Mouse (Mus musculus): ENCODE measurements around the gene Ghrh. TPM values are rescaled to one million over a fixed set of nuclear protein-coding genes. Genes with fewer than 3 reads are reported as not detected.

The Ghrh gene
- polyA plus RNA-seq, 1 experiment from 2014 or later, result not detected

DNA sequence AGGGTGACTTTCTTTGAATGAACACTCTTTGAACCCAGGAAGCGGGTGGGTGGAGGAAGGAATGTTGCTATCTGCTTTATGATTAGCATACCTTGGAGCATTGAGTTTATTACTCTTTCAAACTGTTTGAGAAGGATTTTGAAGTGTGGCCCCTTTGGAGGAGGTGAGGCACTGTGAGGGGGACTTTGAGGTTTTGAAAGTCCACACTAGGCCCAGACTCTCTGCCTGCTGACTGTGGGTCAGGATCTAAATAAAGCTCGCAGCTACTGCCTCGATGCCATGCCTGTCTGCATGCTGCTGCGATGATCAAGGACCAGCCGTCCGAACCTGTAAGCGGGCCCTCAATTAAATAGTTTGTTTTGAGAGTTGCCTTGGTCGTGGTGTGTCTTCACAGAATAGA is 27.7 kb upstream of the Ghrh start:
- 70% methylated on average over 8 of the region's 8 CpGs for WGBS (ENCODE audit: insufficient replicate concordance)
- no peak overlapping the region for H3K4me2 ChIP-seq
- H3K4me3 ChIP-seq (replicated peaks), result no peak overlapping the region
- no peak overlapping the region for H3K9ac ChIP-seq
- H3K36me3 ChIP-seq, result peaks cover 30% of the 10 kb centered on the region
- no peaks in the 10 kb centered on the region for H3K9me3 ChIP-seq (replicated peaks)
- H3K27ac ChIP-seq, result no peak overlapping the region
- ATAC-seq (ENCODE audit: low read depth) (no peak), DNase-seq (no peak)
- H3K27me3 ChIP-seq, result no peaks in the 10 kb centered on the region
- peaks cover 18% of the 10 kb centered on the region for H3K4me1 ChIP-seq (replicated peaks)

DNA sequence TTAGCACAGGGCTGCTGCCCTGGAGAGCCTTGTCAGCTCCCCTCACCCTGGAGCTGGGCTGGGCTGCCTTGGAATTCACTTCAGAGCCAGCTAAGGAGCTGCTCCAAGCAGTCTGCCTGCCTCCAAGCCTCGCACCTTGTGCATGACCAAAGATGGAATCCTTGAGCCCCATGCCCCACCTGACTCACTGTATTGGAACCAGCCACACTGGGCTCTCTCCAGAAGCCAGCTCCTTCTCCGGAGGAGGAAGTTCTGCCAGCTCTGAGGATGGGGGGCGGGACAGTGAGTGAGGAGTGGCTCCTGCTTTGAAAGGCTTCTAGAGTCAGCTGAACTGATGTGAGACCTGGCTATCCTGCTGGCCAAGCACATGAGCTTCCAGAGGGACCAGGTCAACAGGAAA is 26.4 kb upstream of the Ghrh start:
- no peak overlapping the region for H3K4me3 ChIP-seq (replicated peaks)
- H3K27ac ChIP-seq, result no peak overlapping the region
- H3K9me3 ChIP-seq (replicated peaks), result no peaks in the 10 kb centered on the region
- H3K9ac ChIP-seq, result no peak overlapping the region
- ATAC-seq (ENCODE audit: low read depth) (no peak), DNase-seq (no peak)
- H3K27me3 ChIP-seq, result no peaks in the 10 kb centered on the region
- 50% methylated on average over 3 of the region's 3 CpGs for WGBS (ENCODE audit: insufficient replicate concordance)
- peaks cover 18% of the 10 kb centered on the region for H3K36me3 ChIP-seq
- no peak overlapping the region for H3K4me2 ChIP-seq
- H3K4me1 ChIP-seq (replicated peaks), result peaks cover 23% of the 10 kb centered on the region

DNA sequence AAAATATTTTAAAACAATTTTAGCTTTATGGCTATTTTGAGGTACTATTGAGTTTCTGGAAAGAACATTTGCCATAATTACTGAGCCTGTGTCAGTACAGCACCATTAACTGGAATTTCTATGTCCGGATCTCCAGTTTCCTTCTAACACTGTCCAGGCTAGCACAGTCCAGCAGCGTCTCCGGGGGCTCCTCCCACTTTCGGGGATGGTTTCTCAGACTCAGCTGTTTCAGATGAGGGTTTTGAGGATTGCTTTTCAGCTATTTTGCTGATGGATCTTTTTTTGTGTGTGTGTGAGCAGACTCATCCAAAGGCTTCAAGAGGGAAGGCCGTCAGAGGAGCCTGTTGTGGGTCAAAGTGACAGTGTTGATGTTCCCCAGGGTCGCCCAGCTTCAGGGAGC is 24.4 kb upstream of the Ghrh start:
- Histone ChIP-seq H3K4me1 (replicated peaks) (peaks cover 31% of the 10 kb centered on the region), H3K27me3 (no peaks in the 10 kb centered on the region), H3K9me3 (replicated peaks) (no peaks in the 10 kb centered on the region), H3K36me3 (peaks cover 18% of the 10 kb centered on the region), H3K4me3 (replicated peaks) (no peak overlapping the region), H3K27ac (no peak overlapping the region), H3K9ac (no peak overlapping the region), H3K4me2 (no peak overlapping the region)
- 74% methylated on average over 6 of the region's 6 CpGs for WGBS (ENCODE audit: insufficient replicate concordance)
- no peak for DNase-seq
- no peak for ATAC-seq (ENCODE audit: low read depth)

DNA sequence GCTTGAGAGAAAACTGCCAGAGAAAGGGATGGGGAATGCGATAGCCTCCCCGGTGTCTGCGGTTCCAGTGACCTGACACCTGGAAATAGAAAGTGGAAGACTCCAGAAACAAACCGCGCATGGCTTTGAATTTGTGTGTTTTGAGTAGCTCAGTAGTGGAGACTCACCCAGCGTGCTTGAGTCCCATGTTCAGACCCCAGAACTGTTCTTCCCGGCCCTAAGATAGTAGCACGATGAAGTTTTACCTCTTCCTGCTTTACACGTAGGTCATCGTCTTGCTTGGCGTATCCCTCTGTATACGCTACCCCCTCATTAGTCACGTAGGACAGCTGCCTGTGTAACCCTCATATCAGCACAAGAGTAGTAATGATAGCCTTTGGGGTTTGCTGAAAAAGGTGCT is 20.7 kb upstream of the Ghrh start:
- peak overlapping the region; percentile 82 for H3K4me2 ChIP-seq
- no peaks in the 10 kb centered on the region for H3K27me3 ChIP-seq
- ATAC-seq (ENCODE audit: low read depth) (peak; percentile 58), DNase-seq (no peak)
- WGBS (ENCODE audit: insufficient replicate concordance), result 1% methylated on average over 13 of the region's 13 CpGs
- peaks cover 26% of the 10 kb centered on the region for H3K4me1 ChIP-seq (replicated peaks)
- H3K36me3 ChIP-seq, result peaks cover 8% of the 10 kb centered on the region
- peak overlapping the region; percentile 95 for H3K9ac ChIP-seq
- peak overlapping the region; percentile 97 for H3K27ac ChIP-seq
- H3K9me3 ChIP-seq (replicated peaks), result no peaks in the 10 kb centered on the region
- peak overlapping the region; percentile 91 for H3K4me3 ChIP-seq (replicated peaks)

DNA sequence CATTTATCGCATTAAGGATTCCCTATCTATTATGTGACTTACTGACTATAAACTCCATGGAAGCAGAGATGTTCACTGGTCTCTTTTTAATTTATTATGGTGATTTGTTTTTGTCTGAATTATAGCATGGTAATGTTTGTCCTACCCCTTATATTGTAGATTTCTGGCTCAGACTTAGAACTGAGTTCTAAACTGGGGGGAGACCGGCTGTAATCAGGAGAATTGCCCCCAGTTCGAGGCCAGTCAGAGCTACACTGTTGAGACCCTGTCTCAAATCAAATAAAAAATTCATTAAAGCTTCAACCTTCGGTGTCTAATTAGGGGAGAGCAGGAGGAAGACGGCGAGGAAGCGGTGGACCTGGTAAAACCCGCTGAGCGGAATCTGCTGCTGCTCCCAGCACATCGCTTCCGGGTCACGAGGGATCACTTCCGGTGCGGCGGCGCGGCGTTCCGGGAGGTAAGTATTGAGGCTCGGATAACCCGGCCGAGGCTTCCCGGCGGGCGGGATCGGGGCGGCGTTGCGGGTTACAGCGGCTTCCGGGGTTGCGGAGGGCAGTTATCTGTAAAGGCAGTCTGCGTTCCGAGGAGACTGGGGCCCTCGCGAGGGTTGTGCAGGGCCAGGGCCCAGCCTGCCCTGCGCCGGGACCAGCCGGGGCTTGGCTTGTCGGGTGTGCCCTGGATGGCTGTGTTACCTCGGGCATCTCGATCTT is 20.0 kb upstream of the Ghrh start, which contains the start of gene Manbal:
TSS of gene Manbal (plus strand) at position 411 of the 710 bp plus-strand sequence.
- ATAC-seq (ENCODE audit: low read depth), result peak; percentile 93
- Histone ChIP-seq H3K4me3 (replicated peaks) (peak within 1 kb of the TSS; percentile 91), H3K9ac (peak within 1 kb of the TSS; percentile 95), H3K27ac (peak within 1 kb of the TSS; percentile 97), H3K4me1 (replicated peaks) (peaks cover 26% of the 10 kb centered on the region), H3K27me3 (no peaks in the 10 kb centered on the region), H3K36me3 (peaks cover 3% of the 10 kb centered on the region; the same call in 1 of the 2 replicates), H3K9me3 (replicated peaks) (no peaks in the 10 kb centered on the region), H3K4me2 (peak within 1 kb of the TSS; percentile 82)
- 3% methylated on average over 42 of the region's 42 CpGs for WGBS (ENCODE audit: insufficient replicate concordance)
- DNase-seq, result peak; percentile 94

DNA sequence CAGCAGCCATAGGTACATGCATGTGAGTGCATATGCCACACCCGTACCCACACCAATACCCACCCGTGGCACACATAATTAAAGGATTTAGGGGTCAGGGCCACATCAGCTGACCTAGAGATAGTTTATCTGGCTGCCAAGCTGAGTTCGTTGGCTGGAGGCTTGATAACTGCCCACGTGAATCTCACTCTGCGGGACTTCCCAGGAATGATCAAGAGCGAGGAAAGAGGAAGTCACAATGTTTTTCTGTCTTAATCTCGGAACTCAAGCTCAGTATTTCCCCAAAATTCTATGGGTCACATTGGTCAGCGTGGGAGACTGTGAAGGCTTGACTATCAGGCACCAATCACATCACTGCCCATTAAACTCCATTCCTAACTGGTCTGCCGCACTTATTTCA is 19.5 kb upstream of the Ghrh start:
- Histone ChIP-seq H3K4me1 (replicated peaks) (peaks cover 23% of the 10 kb centered on the region), H3K9ac (peak overlapping the region; percentile 95), H3K27me3 (no peaks in the 10 kb centered on the region), H3K9me3 (replicated peaks) (no peaks in the 10 kb centered on the region), H3K27ac (peak overlapping the region; percentile 97), H3K36me3 (peaks cover 3% of the 10 kb centered on the region; the same call in 1 of the 2 replicates), H3K4me3 (replicated peaks) (peak overlapping the region; percentile 91), H3K4me2 (peak overlapping the region; percentile 82)
- ATAC-seq (ENCODE audit: low read depth) (no peak), DNase-seq (no peak)
- WGBS (ENCODE audit: insufficient replicate concordance), result 34% methylated on average over 9 of the region's 9 CpGs

DNA sequence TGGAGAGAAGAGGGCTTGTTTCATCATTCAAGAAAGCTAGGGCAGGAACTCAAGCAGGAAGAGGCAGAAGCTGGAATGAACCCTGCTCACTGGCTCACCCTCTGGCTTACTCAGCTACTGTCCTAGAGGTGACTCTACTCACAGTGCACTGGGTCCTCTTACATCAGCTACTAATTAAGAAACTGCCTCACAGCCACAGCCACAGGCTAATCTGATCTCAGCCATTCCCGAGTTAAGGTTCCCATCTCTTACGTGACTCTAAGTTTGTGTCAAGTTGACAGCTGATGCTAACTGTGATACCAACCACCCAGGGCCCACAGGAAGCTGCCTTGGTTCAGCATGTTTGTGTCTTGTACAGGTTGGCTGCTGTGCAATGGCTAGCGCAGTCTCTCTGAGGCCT is 15.7 kb upstream of the Ghrh start:
- ATAC-seq (ENCODE audit: low read depth) (no peak), DNase-seq (no peak)
- no peaks in the 10 kb centered on the region for H3K9me3 ChIP-seq (replicated peaks)
- no peak overlapping the region for H3K4me3 ChIP-seq (replicated peaks)
- no peak overlapping the region for H3K9ac ChIP-seq
- peaks cover 10% of the 10 kb centered on the region for H3K4me1 ChIP-seq (replicated peaks)
- no peak overlapping the region for H3K4me2 ChIP-seq
- no peaks in the 10 kb centered on the region for H3K36me3 ChIP-seq
- WGBS (ENCODE audit: insufficient replicate concordance), result 43% methylated on average over 3 of the region's 3 CpGs
- H3K27ac ChIP-seq, result no peak overlapping the region
- H3K27me3 ChIP-seq, result no peaks in the 10 kb centered on the region

DNA sequence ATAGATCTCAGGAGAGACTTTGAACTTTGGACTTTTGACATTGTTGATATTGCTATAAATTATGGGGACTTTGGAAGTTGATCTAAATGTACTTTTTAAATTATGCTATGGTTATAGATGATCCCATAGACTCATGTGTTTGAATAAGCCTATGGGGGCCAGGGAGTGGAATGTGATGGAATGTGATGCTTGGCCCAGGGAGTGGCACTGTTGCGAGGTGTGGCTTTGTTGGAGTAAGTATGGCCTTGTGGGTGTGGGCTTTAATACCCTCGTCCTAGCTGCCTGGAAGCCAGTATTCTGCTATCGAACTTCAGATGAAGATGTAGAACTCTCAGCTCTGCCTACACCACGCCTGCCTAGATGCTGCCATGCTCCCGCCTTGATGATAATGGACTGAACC is 12.7 kb upstream of the Ghrh start:
- H3K9me3 ChIP-seq (replicated peaks), result no peaks in the 10 kb centered on the region
- no peak for ATAC-seq (ENCODE audit: low read depth)
- no peak for DNase-seq
- H3K9ac ChIP-seq, result no peak overlapping the region
- H3K4me2 ChIP-seq, result no peak overlapping the region
- no peaks in the 10 kb centered on the region for H3K27me3 ChIP-seq
- H3K4me1 ChIP-seq (replicated peaks), result no peaks in the 10 kb centered on the region
- no peaks in the 10 kb centered on the region for H3K36me3 ChIP-seq
- H3K4me3 ChIP-seq (replicated peaks), result no peak overlapping the region
- no peak overlapping the region for H3K27ac ChIP-seq
- 66% methylated on average over 5 of the region's 5 CpGs for WGBS (ENCODE audit: insufficient replicate concordance)

DNA sequence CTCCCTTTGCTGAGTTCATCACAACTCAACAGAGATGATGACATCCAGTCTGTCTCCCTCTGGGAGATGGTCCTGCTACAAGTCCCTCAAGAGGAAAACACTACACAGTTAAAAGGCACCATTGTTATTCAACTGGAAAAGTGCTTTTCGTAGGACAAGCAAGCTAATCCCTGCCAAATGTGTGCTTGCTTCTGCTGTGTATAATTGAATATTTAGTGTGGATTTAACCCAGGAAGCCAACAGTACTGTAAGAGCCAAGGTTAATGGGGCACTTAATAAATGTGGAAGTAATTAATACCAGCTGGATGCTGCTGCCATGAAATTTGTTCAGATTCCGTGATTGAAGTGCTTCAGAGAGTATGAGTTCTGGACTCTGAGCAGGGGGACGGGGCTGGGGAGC is 6.8 kb upstream of the Ghrh start:
- no peak overlapping the region for H3K27ac ChIP-seq
- H3K36me3 ChIP-seq, result no peaks in the 10 kb centered on the region
- 70% methylated on average over 3 of the region's 3 CpGs for WGBS (ENCODE audit: insufficient replicate concordance)
- DNase-seq (no peak), ATAC-seq (ENCODE audit: low read depth) (no peak)
- 0 out of 2 replicates have a peak, but pooled peaks cover 2% of the 10 kb centered on the region for H3K27me3 ChIP-seq
- no peak overlapping the region for H3K4me2 ChIP-seq
- no peak overlapping the region for H3K9ac ChIP-seq
- no peaks in the 10 kb centered on the region for H3K9me3 ChIP-seq (replicated peaks)
- H3K4me1 ChIP-seq (replicated peaks), result no peaks in the 10 kb centered on the region
- no peak overlapping the region for H3K4me3 ChIP-seq (replicated peaks)

DNA sequence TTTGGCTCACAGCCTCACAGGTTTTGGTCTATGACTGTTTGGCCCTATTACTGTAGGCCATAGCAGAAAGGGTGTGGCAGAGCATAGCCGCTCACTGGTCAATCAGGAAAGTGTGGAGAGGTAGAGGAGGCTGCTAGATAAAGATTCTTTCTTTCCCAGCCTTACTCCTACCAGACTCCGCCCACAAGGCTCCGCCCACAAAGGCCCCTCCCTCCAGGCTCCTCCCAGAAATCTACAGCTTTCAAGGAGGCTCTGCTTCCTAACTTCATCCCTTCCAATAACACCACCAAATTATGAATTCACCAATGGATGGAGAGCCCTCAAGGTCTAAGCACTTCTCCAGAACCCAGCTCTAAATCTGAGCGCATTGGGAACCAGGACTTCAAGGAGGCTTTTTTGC is 5.9 kb upstream of the Ghrh start:
- no peaks in the 10 kb centered on the region for H3K36me3 ChIP-seq
- WGBS (ENCODE audit: insufficient replicate concordance), result 33% methylated on average over 4 of the region's 4 CpGs
- no peak for ATAC-seq (ENCODE audit: low read depth)

DNA sequence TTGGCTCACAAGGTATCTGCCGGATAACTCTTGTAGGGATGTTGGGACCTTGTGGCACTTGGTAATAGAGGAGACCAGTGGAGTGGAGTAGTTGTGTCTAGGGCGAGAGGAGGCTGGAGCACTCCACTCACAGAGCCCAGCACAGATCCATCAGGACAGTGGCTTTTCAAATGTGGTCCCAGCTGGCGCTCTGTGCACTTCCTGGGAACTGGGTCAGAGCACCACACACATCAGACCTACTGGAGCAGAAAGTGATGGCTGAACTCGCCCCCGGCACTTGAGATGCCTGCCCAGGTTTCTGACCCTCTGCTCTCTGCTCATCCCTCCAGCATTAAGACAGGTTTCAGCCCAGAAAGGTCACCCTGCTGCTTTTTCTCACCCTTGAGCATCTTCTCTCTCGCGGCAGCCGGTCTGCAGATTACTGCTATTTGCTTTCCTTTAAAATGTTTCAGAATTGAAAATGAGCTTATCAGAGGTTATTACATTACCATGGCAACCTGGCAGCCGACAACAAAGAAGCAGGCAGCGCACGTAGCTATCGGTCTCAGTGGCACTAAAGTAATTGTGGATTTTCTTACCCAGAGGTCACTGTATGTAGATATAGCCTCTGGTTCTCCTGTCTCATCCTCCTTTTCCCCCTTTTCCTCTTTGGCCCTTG is 1.9 kb upstream of the Ghrh start:
- Histone ChIP-seq H3K9me3 (replicated peaks) (no peaks in the 10 kb centered on the region), H3K4me1 (replicated peaks) (no peaks in the 10 kb centered on the region), H3K4me3 (replicated peaks) (no peak overlapping the region), H3K4me2 (no peak overlapping the region), H3K27ac (no peak overlapping the region), H3K27me3 (0 out of 2 replicates have a peak, but pooled peaks cover 5% of the 10 kb centered on the region), H3K9ac (no peak overlapping the region), H3K36me3 (no peaks in the 10 kb centered on the region)
- WGBS (ENCODE audit: insufficient replicate concordance), result 54% methylated on average over 12 of the region's 12 CpGs
- ATAC-seq (ENCODE audit: low read depth), result no peak
- DNase-seq, result no peak

More for the DNA sequence above, 5.9 kb upstream of the Ghrh start:
- Histone ChIP-seq H3K4me2 (no peak overlapping the region), H3K4me3 (replicated peaks) (no peak overlapping the region), H3K9ac (no peak overlapping the region), H3K4me1 (replicated peaks) (no peaks in the 10 kb centered on the region), H3K27me3 (0 out of 2 replicates have a peak, but pooled peaks cover 5% of the 10 kb centered on the region), H3K9me3 (replicated peaks) (no peaks in the 10 kb centered on the region), H3K27ac (no peak overlapping the region)
- DNase-seq, result no peak
